Mouse (Mus musculus) lung, embryonic 15.5 days (tissue): ENCODE measurements around the gene Idh2. TPM values are rescaled to one million over a fixed set of nuclear protein-coding genes. Genes with fewer than 3 reads are reported as not detected.
A peak's percentile ranks its signal among the peaks of the same experiment; 100 is the strongest.

ENCODE experiments used
- ATAC-seq: fragments of 200-750 bp; cut with Nextera tagmentation; 2 replicates; pipeline ENCODE4 v1.8.0; 2017; ENCODE audit warnings: moderate number of reproducible peaks, borderline replicate concordance; ENCODE audit not compliant: low FRiP score, low TSS enrichment; ENCODE audit errors: extremely low read depth
- H3K27ac ChIP-seq: fragments of 300-500 bp; sonication (generic); 2 replicates; pipeline ENCODE4 v1.5.1; 2015; ENCODE audit warnings: moderate library complexity, mild to moderate bottlenecking, inconsistent platforms
- H3K27me3 ChIP-seq: fragments of 300-500 bp; sonication (generic); 2 replicates; pipeline ENCODE4 v1.6.1; 2015; ENCODE audit warnings: inconsistent platforms
- H3K36me3 ChIP-seq: fragments of 300-500 bp; sonication (generic); 2 replicates; pipeline ENCODE4 v1.6.1; 2015; ENCODE audit warnings: inconsistent platforms
- H3K4me1 ChIP-seq: fragments of 300-500 bp; sonication (generic); 2 replicates; pipeline ENCODE4 v1.6.1; 2015; ENCODE audit warnings: inconsistent platforms
- H3K4me2 ChIP-seq: fragments of 300-500 bp; sonication (generic); 2 replicates; pipeline ENCODE4 v1.6.1; 2015; ENCODE audit warnings: inconsistent platforms, mild to moderate bottlenecking, moderate library complexity
- H3K4me3 ChIP-seq: fragments of 300-500 bp; sonication (generic); 2 replicates; pipeline ENCODE4 v1.5.1; 2015; ENCODE audit warnings: mild to moderate bottlenecking, inconsistent platforms
- H3K9ac ChIP-seq: fragments of 300-500 bp; sonication (generic); 2 replicates; pipeline ENCODE4 v1.6.1; 2015; ENCODE audit warnings: inconsistent platforms
- H3K9me3 ChIP-seq: fragments of 300-500 bp; sonication (generic); 2 replicates; pipeline ENCODE4 v1.6.1; 2016; ENCODE audit warnings: inconsistent platforms
- WGBS: fragments of 180-500 bp; shearing (Covaris S2); methylation state at CpG from one replicate; pipeline ENCODE4 v1.1.7; 2015; 5-methylcytosine and 5-hydroxymethylcytosine counted together
- polyA plus RNA-seq: library from polyadenylated mRNA; unstranded; fragments of >200 nt; fragmentation: Nextera tagmentation; extraction: Ambion mirVana; gene quantifications from 2 replicates; pipeline ENCODE4 v1.2.1, GENCODE M21; 2015

Gene Idh2
- polyA plus RNA-seq, result 690 and 692 TPM in 2 replicates

DNA sequence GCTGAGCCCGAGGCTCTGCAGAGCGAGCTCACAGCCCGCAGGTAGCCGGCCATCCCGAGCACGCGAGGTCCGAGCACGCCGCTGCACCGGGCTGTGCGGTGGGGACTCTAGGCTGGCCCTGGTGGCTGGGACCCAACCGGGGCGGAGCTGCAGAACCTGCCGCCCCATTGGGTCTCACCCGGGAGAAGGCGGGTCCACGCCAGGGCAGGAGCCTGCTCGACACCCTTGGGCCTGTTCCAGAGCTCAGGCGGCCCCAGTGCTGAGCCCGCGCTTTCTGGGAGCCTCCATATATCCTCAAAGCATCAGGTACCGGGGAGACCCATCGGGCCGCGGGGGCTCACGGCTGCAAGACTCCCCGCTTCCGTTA is at the start of gene Idh2:
TSS of gene Idh2 (minus strand) at position 169 of the 367 bp plus-strand sequence.
- ATAC-seq, result peak; percentile 97
- 0% methylated on average over 29 of the region's 29 CpGs for WGBS
- peak within 1 kb of the TSS; percentile 78 for H3K9ac ChIP-seq
- H3K4me2 ChIP-seq, result peak within 1 kb of the TSS; percentile 64
- H3K4me3 ChIP-seq, result peak within 1 kb of the TSS; percentile 60
- H3K4me1 ChIP-seq, result peaks cover 46% of the 10 kb centered on the region
- 0 out of 2 replicates have a peak, but pooled peaks cover 6% of the 10 kb centered on the region for H3K36me3 ChIP-seq
- H3K27ac ChIP-seq, result peak within 1 kb of the TSS; percentile 98
- no peaks in the 10 kb centered on the region for H3K9me3 ChIP-seq
- H3K27me3 ChIP-seq, result no peaks in the 10 kb centered on the region

DNA sequence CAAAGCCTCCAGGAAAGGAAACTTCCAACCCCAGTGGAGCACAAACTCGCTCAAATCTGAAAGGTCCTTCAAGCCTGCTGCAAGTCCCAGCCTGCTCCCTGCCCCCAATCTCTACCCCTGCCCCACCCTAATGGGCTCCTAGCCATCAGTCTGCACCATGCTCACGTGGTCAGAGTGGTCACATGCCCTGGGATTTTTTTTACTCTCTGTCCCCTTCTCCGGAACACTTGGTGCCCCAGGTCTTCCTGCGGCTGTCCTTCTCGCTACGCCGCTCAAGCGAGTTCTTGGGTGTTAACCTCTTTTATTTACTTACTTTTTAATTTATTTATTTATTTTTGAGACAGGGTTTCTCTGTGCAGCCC is 45.7 kb upstream of the Idh2 start:
- Histone ChIP-seq H3K27ac (peak overlapping the region; percentile 49; the same call in 1 of the 2 replicates), H3K4me3 (no peak overlapping the region), H3K4me2 (no peak overlapping the region), H3K27me3 (0 out of 2 replicates have a peak, but pooled peaks cover 5% of the 10 kb centered on the region), H3K9ac (no peak overlapping the region), H3K36me3 (no peaks in the 10 kb centered on the region), H3K4me1 (peaks cover 28% of the 10 kb centered on the region), H3K9me3 (no peaks in the 10 kb centered on the region)
- 53% methylated on average over 8 of the region's 8 CpGs for WGBS
- ATAC-seq, result peak; percentile 25; the same call in 1 of the 2 replicates

DNA sequence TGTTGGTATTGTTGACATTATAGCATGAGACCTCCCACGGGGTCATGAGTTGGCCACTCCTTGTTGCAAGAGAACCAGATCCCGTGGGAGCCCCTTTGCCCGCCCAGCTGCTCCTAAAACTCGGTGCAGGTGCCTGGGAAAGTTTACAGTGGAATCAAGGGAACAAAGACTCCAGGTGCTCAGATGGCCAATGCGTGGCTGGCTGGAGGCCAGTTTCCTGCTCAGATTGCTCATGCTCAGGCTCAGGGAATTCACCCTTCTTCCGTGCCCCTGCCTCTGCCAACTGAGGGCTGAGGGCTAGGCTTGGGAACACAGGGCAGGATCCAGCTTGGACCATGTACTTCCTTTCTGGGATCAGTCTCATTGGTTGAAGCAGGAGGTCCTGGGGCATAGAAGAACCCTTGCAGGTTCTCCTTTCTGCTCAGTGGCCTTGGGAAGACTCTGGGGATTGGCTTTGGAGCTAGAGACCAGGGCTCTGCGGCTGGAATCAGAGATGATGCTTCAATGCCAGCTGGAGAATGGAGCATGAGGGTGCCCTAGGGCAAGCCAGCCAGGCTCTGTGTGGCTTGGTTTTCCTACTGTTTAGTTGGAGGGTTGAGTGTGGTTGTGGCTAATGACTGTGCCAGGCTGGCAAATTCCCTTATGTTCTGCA is 45.2 kb upstream of the Idh2 start:
- Histone ChIP-seq H3K4me3 (no peak overlapping the region), H3K4me2 (no peak overlapping the region), H3K36me3 (no peaks in the 10 kb centered on the region), H3K4me1 (peaks cover 28% of the 10 kb centered on the region), H3K27ac (peak overlapping the region; percentile 49), H3K9me3 (no peaks in the 10 kb centered on the region), H3K27me3 (0 out of 2 replicates have a peak, but pooled peaks cover 5% of the 10 kb centered on the region), H3K9ac (no peak overlapping the region)
- WGBS, result 45% methylated on average over 7 of the region's 7 CpGs
- peak; percentile 36; the same call in 1 of the 2 replicates for ATAC-seq

DNA sequence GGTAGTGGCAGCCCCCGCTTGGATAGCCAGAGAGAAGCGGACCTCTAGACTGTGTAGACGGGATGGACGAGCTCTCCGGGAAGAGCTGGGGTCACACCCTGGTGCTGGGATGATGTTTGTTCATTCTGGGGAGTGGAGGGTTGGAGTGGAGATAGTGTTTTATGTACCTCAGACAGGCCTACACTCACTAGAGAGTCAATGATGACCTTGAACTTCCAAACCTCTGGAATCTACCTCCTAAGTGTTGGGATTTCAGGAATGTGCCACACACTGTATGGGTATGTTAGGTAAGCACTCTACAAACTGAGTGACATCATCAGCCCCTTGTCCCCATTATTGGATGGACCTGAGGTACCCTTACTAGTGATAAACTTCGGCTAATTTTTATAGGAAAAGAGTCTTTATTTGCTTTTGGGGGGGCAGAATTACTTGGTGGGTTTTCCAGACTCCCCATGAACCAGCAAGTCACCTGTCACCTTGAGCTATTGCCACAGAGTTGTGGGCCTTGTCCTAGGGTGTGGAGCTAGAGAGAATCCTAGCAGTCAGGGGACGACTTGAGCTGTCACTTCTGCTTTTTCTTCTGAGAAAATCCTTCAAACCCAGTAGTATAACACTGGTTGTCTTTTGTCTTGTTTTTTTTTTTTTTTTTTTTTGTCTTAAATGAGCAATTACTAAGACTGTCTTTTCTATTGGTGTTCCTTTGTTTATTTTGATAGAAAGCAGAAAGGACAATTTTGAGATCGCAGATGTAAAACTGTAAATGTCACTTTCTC is 43.5 kb upstream of the Idh2 start:
- Histone ChIP-seq H3K27ac (no peak overlapping the region), H3K4me2 (no peak overlapping the region), H3K9me3 (no peaks in the 10 kb centered on the region), H3K36me3 (no peaks in the 10 kb centered on the region), H3K4me1 (peaks cover 28% of the 10 kb centered on the region), H3K9ac (no peak overlapping the region), H3K4me3 (no peak overlapping the region), H3K27me3 (no peaks in the 10 kb centered on the region)
- 77% methylated on average over 8 of the region's 8 CpGs for WGBS
- ATAC-seq, result no peak

DNA sequence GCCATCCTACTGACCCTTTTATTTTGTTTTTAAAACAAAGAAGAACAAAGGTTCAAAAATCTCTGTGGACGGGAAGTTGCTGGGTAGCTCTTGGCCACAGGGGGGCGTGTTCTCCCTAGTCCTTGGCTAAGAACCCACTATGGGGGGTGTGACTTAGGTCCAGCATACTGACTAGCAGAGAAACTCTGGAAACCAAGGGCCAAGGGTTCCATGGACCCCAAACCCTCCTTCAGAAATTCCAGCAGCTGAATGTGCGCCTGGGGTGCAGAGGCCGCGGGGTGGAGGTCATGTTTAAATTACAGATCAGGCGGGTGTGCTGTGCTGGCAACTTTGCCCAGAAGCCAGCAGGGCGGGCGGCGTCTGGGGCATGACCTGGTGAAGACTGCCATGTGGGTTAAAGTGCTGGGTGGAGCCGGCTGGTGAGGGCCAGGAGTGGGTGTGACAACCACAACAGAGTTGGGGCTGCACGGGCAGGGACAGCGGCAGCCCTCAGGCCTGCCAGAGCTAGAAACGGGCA is 41.6 kb upstream of the Idh2 start:
- Histone ChIP-seq H3K4me3 (no peak overlapping the region), H3K36me3 (no peaks in the 10 kb centered on the region), H3K4me1 (peaks cover 28% of the 10 kb centered on the region), H3K9ac (no peak overlapping the region), H3K27me3 (no peaks in the 10 kb centered on the region), H3K27ac (0 out of 2 replicates have a peak overlapping the region, but pooled peaks have one; percentile 9), H3K9me3 (no peaks in the 10 kb centered on the region), H3K4me2 (0 out of 2 replicates have a peak overlapping the region, but pooled peaks have one; percentile 12)
- peak; percentile 60; the same call in 1 of the 2 replicates for ATAC-seq
- WGBS, result 39% methylated on average over 13 of the region's 13 CpGs

DNA sequence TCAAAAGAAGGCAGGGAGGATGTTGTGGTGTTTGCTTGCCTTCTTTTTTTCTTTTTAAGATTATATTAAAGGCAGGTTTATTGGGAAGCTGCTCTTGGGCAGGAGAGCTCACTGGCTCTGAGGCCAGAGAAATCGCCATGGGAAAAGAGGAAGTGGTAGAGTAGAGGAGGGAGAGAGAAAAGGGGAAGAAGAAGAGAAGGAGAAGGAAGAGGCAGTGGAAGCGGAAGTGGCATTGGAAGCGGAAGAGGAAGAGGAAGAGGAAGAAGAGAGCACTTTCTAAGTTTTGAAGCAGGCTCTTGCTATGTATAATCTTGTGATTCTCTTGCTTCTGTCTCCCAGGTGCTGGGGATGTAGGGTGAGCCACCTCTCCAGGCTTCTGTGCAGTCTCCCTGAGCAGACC is 39.5 kb upstream of the Idh2 start:
- H3K9me3 ChIP-seq, result no peaks in the 10 kb centered on the region
- ATAC-seq, result no peak
- H3K27ac ChIP-seq, result no peak overlapping the region
- H3K27me3 ChIP-seq, result no peaks in the 10 kb centered on the region
- H3K4me3 ChIP-seq, result no peak overlapping the region
- peaks cover 12% of the 10 kb centered on the region for H3K4me1 ChIP-seq
- no peak overlapping the region for H3K9ac ChIP-seq
- 75% methylated on average over 3 of the region's 3 CpGs for WGBS
- H3K4me2 ChIP-seq, result no peak overlapping the region
- no peaks in the 10 kb centered on the region for H3K36me3 ChIP-seq

DNA sequence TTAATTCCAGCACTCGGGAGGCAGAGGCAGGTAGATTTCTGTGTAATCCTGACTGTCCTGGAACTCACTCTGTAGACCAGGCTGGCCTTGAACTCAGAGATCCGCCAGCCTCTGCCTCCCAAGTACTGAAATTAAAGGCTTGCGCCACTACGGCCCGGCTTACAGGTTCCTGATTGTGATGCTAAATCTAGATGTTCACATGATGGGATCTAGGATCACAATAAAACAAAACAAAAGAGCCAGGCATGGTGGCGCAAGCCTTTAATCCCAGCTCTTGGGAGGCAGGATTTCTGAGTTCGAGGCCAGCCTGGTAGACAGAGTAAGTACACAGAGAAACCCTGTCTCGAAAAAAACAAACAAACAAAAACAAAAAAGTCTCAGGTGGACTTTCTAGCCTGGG is 37.6 kb upstream of the Idh2 start:
- Histone ChIP-seq H3K9me3 (no peaks in the 10 kb centered on the region), H3K27ac (no peak overlapping the region), H3K4me1 (peaks cover 21% of the 10 kb centered on the region), H3K9ac (no peak overlapping the region), H3K4me3 (no peak overlapping the region), H3K27me3 (no peaks in the 10 kb centered on the region), H3K4me2 (no peak overlapping the region), H3K36me3 (no peaks in the 10 kb centered on the region)
- no peak for ATAC-seq
- 93% methylated on average over 8 of the region's 8 CpGs for WGBS

DNA sequence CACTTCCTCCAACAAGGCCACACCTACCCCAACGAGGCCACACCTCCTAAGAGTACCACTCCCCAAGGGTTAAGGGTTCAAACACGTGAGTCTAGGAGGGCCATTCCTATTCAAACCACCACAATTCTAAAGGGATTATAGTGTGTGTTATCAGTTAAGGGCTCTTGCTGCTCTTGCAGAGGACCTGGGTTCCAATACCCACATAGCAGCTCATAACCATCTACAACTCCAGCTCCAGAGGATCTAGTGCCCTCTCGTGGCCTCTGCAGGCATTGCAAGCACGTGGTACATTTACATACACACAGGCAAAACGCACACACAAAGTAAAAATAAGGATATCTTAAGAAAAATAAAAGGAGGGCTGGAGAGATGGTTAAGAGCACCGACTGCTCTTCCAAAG is 37.0 kb upstream of the Idh2 start:
- H3K9me3 ChIP-seq, result no peaks in the 10 kb centered on the region
- no peaks in the 10 kb centered on the region for H3K27me3 ChIP-seq
- no peak for ATAC-seq
- WGBS, result 62% methylated on average over 6 of the region's 6 CpGs
- H3K9ac ChIP-seq, result no peak overlapping the region
- H3K27ac ChIP-seq, result no peak overlapping the region
- no peak overlapping the region for H3K4me2 ChIP-seq
- no peak overlapping the region for H3K4me3 ChIP-seq
- H3K4me1 ChIP-seq, result peaks cover 21% of the 10 kb centered on the region
- no peaks in the 10 kb centered on the region for H3K36me3 ChIP-seq

DNA sequence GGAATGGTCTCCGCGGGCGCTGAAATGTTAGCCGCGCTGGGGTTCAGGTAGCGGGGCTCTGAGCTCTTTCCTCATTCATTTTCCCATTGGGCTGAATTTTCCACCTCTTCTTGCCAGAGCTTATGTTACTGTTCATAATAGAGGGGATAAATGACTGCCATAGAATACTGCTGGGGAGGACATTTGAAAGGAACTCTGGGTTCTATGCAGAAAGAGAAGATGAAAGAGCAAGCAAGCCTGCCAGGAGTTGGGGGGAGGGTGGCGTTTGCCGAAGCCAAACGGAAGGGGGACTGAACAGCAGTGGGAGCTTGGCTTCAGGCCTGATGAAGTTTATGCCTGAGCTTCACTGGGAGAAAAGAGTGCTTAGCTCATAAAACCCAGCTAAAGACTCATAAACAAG is 34.2 kb upstream of the Idh2 start:
- Histone ChIP-seq H3K27ac (peak overlapping the region; percentile 57), H3K4me2 (peak overlapping the region; percentile 3; the same call in 1 of the 2 replicates)
- 45% methylated on average over 9 of the region's 9 CpGs for WGBS

DNA sequence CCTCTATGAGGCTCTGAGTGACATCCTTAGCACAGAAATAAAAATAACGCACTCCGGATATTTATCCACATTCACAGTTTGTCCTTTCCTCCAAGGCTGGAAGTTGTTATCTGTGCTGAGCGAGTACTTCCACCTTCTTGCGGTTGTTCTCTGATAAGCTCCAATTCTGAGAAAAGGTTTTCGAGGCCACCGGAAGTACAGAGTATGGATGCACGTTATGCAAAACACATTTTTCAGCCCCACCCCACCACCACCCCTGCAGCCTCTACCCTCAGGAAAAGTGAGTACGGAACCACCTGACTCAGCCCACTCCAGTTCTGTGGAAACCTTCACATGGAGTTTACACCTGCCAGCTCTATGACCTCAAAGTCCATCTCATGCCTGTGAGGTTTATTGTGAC is 30.9 kb upstream of the Idh2 start:
- Histone ChIP-seq H3K4me1 (peaks cover 20% of the 10 kb centered on the region), H3K27ac (no peak overlapping the region), H3K4me2 (no peak overlapping the region), H3K27me3 (no peaks in the 10 kb centered on the region), H3K9ac (no peak overlapping the region), H3K4me3 (no peak overlapping the region), H3K36me3 (no peaks in the 10 kb centered on the region), H3K9me3 (no peaks in the 10 kb centered on the region)
- WGBS, result 65% methylated on average over 8 of the region's 8 CpGs
- peak; percentile 29; the same call in 1 of the 2 replicates for ATAC-seq

More for the DNA sequence above, 34.2 kb upstream of the Idh2 start:
- H3K9me3 ChIP-seq, result no peaks in the 10 kb centered on the region
- ATAC-seq, result peak; percentile 70; the same call in 1 of the 2 replicates
- peaks cover 11% of the 10 kb centered on the region for H3K4me1 ChIP-seq
- no peaks in the 10 kb centered on the region for H3K36me3 ChIP-seq
- no peaks in the 10 kb centered on the region for H3K27me3 ChIP-seq
- H3K9ac ChIP-seq, result no peak overlapping the region
- H3K4me3 ChIP-seq, result no peak overlapping the region

DNA sequence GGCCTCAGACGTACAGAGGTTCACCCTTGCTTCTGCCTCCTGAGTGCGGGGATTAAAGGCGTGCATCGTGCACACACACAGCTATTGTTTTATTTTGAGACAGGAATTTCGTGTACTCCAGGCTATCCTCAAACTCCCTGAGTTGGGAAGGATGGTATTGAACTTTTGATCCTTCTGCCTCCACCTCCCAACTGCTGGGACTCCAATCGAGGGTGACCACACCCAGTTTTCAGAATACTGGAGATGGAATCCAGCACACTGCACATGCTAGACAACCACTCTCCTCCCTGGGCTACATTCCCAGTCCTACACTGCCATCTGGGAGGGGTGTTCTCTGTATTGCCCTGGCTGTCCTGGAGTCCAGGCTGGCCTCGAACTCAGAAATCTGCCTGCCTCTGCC is 29.5 kb upstream of the Idh2 start:
- ATAC-seq, result no peak
- 85% methylated on average over 7 of the region's 7 CpGs for WGBS
- H3K36me3 ChIP-seq, result no peaks in the 10 kb centered on the region

More for the DNA sequence above, 29.5 kb upstream of the Idh2 start:
- Histone ChIP-seq H3K4me3 (no peak overlapping the region), H3K27me3 (no peaks in the 10 kb centered on the region), H3K27ac (no peak overlapping the region), H3K4me2 (no peak overlapping the region), H3K9ac (no peak overlapping the region), H3K4me1 (peaks cover 22% of the 10 kb centered on the region), H3K9me3 (no peaks in the 10 kb centered on the region)
